16 mouse cellular contexts compared by ENCODE assay signal in genomic region chr9:106806503-106806902, GRCm38 (mm10).
"Had no signal": no experiment of that assay in that cellular context is flagged by ENCODE, and none has a peak within 500 bp of the region (broad histone marks: within the 10 kb centered on the region; RNA-seq: fewer than 3 reads in every experiment).

No protein-coding gene starts in this region.

- H3K9me3 ChIP-seq: stomach, embryonic 15.5 days had no signal

- H3K9ac ChIP-seq: neural tube, embryonic 13.5 days; neural tube, embryonic 15.5 days; stomach, embryonic 15.5 days had no signal

- H3K36me3 ChIP-seq: neural tube, embryonic 13.5 days; neural tube, embryonic 15.5 days; stomach, embryonic 15.5 days had no signal

- H3K4me1 ChIP-seq: neural tube, embryonic 13.5 days; neural tube, embryonic 15.5 days; stomach, embryonic 15.5 days had no signal

- H3K4me3 ChIP-seq: neural tube, embryonic 13.5 days; neural tube, embryonic 15.5 days; stomach, embryonic 15.5 days had no signal

- H3K27ac ChIP-seq: neural tube, embryonic 13.5 days; neural tube, embryonic 15.5 days; stomach, embryonic 15.5 days; stomach, postnatal 0 days had no signal

- DNase-seq: retina, postnatal 1 day; right cerebral cortex, adult 18-20 months; right cerebral cortex, postnatal 14 days; right cerebral cortex, postnatal 25 days; right cerebral cortex, postnatal 4 days; spleen, adult 18-20 months; thymus, adult 18-20 months; thymus, adult 2 months; thymus, postnatal 14 days; thymus, postnatal 25 days; thymus, postnatal 36 days; thymus, postnatal 4 days had no signal

- H3K4me2 ChIP-seq: neural tube, embryonic 13.5 days; neural tube, embryonic 15.5 days; stomach, embryonic 15.5 days had no signal

- H3K27me3 ChIP-seq: neural tube, embryonic 13.5 days; neural tube, embryonic 15.5 days; stomach, embryonic 15.5 days had no signal
